11 mouse cellular contexts compared by ENCODE assay signal in genomic region chr6:54253881-54254280, GRCm38 (mm10).
DNase-seq lines count a peak whose midpoint lies in the region; ATAC-seq and TF ChIP-seq lines count a peak whose summit lies in the region.
"Had no signal": no experiment of that assay in that cellular context is flagged by ENCODE, and none has a peak within 500 bp of the region (broad histone marks: within the 10 kb centered on the region; RNA-seq: fewer than 3 reads in every experiment).

No protein-coding gene starts in this region.

- 0 out of 2 replicates have a peak overlapping the region, but pooled peaks have one; percentile 17 for H3K27ac ChIP-seq in heart, embryonic 11.5 days (ENCODE audit: low read depth, low read length)
- H3K27ac ChIP-seq in heart, adult 2 months, result no peak overlapping the region
- no peak overlapping the region for H3K27ac ChIP-seq in lung, postnatal 0 days (ENCODE audit: low read length)
- H3K27ac ChIP-seq in limb, embryonic 14.5 days (replicated peaks; ENCODE audit: low read depth, low read length), result no peak overlapping the region
- H3K27ac ChIP-seq: layer of hippocampus, adult 2 months; limb, embryonic 12.5 days had no signal

- intact Hi-C loops in heart, adult 2 months (cut with DNase I), result loop anchor here (5.0 kb wide), 1 partner anchor 73 kb away; the partner anchor contains the start of gene Prr15

- no peak for TF ChIP-seq CTCF in heart, adult 2 months (IDR thresholded peaks at IDR 0.05)
- no peak for TF ChIP-seq CTCF in lung, postnatal 0 days (IDR thresholded peaks at IDR 0.05)
- TF ChIP-seq CTCF in brain, embryonic 14.5 days (IDR thresholded peaks at IDR 0.05; ENCODE audit: borderline replicate concordance, extremely low read depth, insufficient read depth, insufficient read length), result no peak

- no peaks in the 10 kb centered on the region for H3K79me2 ChIP-seq in heart, adult 2 months (replicated peaks; ENCODE audit: control insufficient read depth, insufficient read depth, low read length)

- WGBS in heart, embryonic 11.5 days (ENCODE audit: insufficient replicate concordance), result 64% methylated on average over 7 of the region's 7 CpGs
- 72% methylated on average over 7 of the region's 7 CpGs for WGBS in heart, adult 2 months
- 63% methylated on average over 7 of the region's 7 CpGs for whole genome bisulfite sequencing in lung, postnatal 0 days
- 59% methylated on average over 7 of the region's 7 CpGs for whole genome bisulfite sequencing in limb, embryonic 14.5 days

- no peak overlapping the region for H3K4me3 ChIP-seq in heart, embryonic 11.5 days (ENCODE audit: low read depth, low read length)
- H3K4me3 ChIP-seq in heart, adult 2 months, result no peak overlapping the region
- H3K4me3 ChIP-seq in lung, postnatal 0 days (ENCODE audit: low read depth, low read length), result no peak overlapping the region
- no peak overlapping the region for H3K4me3 ChIP-seq in limb, embryonic 14.5 days (replicated peaks; ENCODE audit: low read length)
- H3K4me3 ChIP-seq: layer of hippocampus, adult 2 months; limb, embryonic 12.5 days; megakaryocyte, embryonic 14.5 days had no signal

- no peaks in the 10 kb centered on the region for H3K27me3 ChIP-seq in heart, embryonic 11.5 days (ENCODE audit: control insufficient read depth, insufficient read depth, low read length)
- H3K27me3 ChIP-seq in heart, adult 2 months (ENCODE audit: control insufficient read depth, insufficient read depth, low read length), result no peaks in the 10 kb centered on the region
- H3K27me3 ChIP-seq in lung, postnatal 0 days (replicated peaks; ENCODE audit: insufficient read depth, low read length), result no peaks in the 10 kb centered on the region
- H3K27me3 ChIP-seq in limb, embryonic 14.5 days (ENCODE audit: control insufficient read depth, insufficient read depth, low read length), result no peaks in the 10 kb centered on the region
- H3K27me3 ChIP-seq: limb, embryonic 12.5 days; megakaryocyte, embryonic 14.5 days had no signal

- H3K4me2 ChIP-seq in heart, embryonic 11.5 days, result no peak overlapping the region
- H3K4me2 ChIP-seq in lung, postnatal 0 days (replicated peaks; ENCODE audit: low read depth, low read length), result no peak overlapping the region
- H3K4me2 ChIP-seq in limb, embryonic 14.5 days (replicated peaks; ENCODE audit: low read depth, low read length, severe bottlenecking), result no peak overlapping the region
- H3K4me2 ChIP-seq: limb, embryonic 12.5 days had no signal

- TF ChIP-seq EP300 in heart, adult 2 months (IDR thresholded peaks at IDR 0.05; ENCODE audit: insufficient read depth, low read depth, low read length), result no peak
- no peak for TF ChIP-seq EP300 in lung, postnatal 0 days (IDR thresholded peaks at IDR 0.05)

- DNase-seq in heart, adult 2 months, result no peak
- DNase-seq in lung, postnatal 0 days (ENCODE audit: low spot score), result no peak
- DNase-seq in lung, postnatal 10 days, result no peak
- DNase-seq in brain, embryonic 14.5 days (ENCODE audit: low read depth), result peak; percentile 32
- no peak for DNase-seq in limb, embryonic 14.5 days (ENCODE audit: low spot score)
- no peak for DNase-seq in layer of hippocampus, adult 9-11 months

- H3K9ac ChIP-seq in heart, embryonic 11.5 days (ENCODE audit: low read depth, low read length), result no peak overlapping the region
- H3K9ac ChIP-seq in heart, adult 2 months (ENCODE audit: low read depth, low read length), result no peak overlapping the region
- H3K9ac ChIP-seq in lung, postnatal 0 days (replicated peaks; ENCODE audit: low read depth), result no peak overlapping the region
- H3K9ac ChIP-seq in limb, embryonic 14.5 days (ENCODE audit: low read depth, low read length, severe bottlenecking), result no peak overlapping the region
- H3K9ac ChIP-seq: limb, embryonic 12.5 days; liver, postnatal 0 days had no signal

- TF ChIP-seq POLR2A in heart, adult 2 months (IDR thresholded peaks at IDR 0.05; ENCODE audit: insufficient read depth, low read depth, low read length), result no peak
- TF ChIP-seq POLR2A in brain, embryonic 14.5 days (IDR thresholded peaks at IDR 0.05; ENCODE audit: borderline replicate concordance, extremely low read depth, insufficient read depth, insufficient read length, poor library complexity, severe bottlenecking), result no peak
- TF ChIP-seq POLR2A in limb, embryonic 14.5 days (IDR thresholded peaks at IDR 0.05; ENCODE audit: borderline replicate concordance, extremely low read depth, insufficient read depth, insufficient read length), result no peak

- no peaks in the 10 kb centered on the region for H3K9me3 ChIP-seq in heart, embryonic 11.5 days (replicated peaks; ENCODE audit: control insufficient read depth, low read length)
- H3K9me3 ChIP-seq in lung, postnatal 0 days (ENCODE audit: low read length), result no peaks in the 10 kb centered on the region
- no peaks in the 10 kb centered on the region for H3K9me3 ChIP-seq in limb, embryonic 14.5 days (ENCODE audit: control insufficient read depth, low read length)
- H3K9me3 ChIP-seq: limb, embryonic 12.5 days; megakaryocyte, embryonic 14.5 days had no signal

- H3K36me3 ChIP-seq in heart, embryonic 11.5 days (ENCODE audit: control insufficient read depth, insufficient read depth, low read length), result no peaks in the 10 kb centered on the region
- no peaks in the 10 kb centered on the region for H3K36me3 ChIP-seq in heart, adult 2 months (ENCODE audit: control insufficient read depth, insufficient read depth, low read length)
- H3K36me3 ChIP-seq in lung, postnatal 0 days (ENCODE audit: insufficient read depth, low read length), result no peaks in the 10 kb centered on the region
- H3K36me3 ChIP-seq in limb, embryonic 14.5 days (ENCODE audit: control insufficient read depth, insufficient read depth, low read length), result no peaks in the 10 kb centered on the region
- H3K36me3 ChIP-seq: limb, embryonic 12.5 days had no signal

- peaks cover 14% of the 10 kb centered on the region; the same call in 1 of the 2 replicates for H3K4me1 ChIP-seq in heart, embryonic 11.5 days (ENCODE audit: control insufficient read depth, insufficient read depth, low read length)
- peaks cover 6% of the 10 kb centered on the region for H3K4me1 ChIP-seq in heart, adult 2 months (ENCODE audit: control insufficient read depth, insufficient read depth, low read length)
- no peaks in the 10 kb centered on the region for H3K4me1 ChIP-seq in lung, postnatal 0 days (ENCODE audit: insufficient read depth, low read depth, low read length)
- peaks cover 20% of the 10 kb centered on the region for H3K4me1 ChIP-seq in limb, embryonic 14.5 days (ENCODE audit: control insufficient read depth, insufficient read depth, low read length)

- no peak for ATAC-seq in heart, embryonic 11.5 days (replicated peaks; ENCODE audit: insufficient number of reproducible peaks, low FRiP score, low TSS enrichment)
- ATAC-seq in lung, postnatal 0 days, result peak; percentile 14; the same call in 1 of the 2 replicates
- peak; percentile 58; the same call in 1 of the 2 replicates for ATAC-seq in limb, embryonic 14.5 days (ENCODE audit: low FRiP score, low read depth)
- ATAC-seq: liver, postnatal 0 days had no signal
